Mouse (Mus musculus) R1 (cell line): Measurements from ENCODE around the gene Pih1d3.

Experiments used
- DNase-seq: peaks from one replicate; pipeline ENCODE4 v3.0.0-alpha.2; 2018; ENCODE audit warnings: low read depth, low spot score

The Pih1d3 gene

GRCm38 (mm10) chr1:31222564-31222963, at the start of gene Pih1d3, which contains the start of gene 4931428L18Rik:
Gene Pih1d3, plus strand, starts transcription at chr1:31222838.
Gene 4931428L18Rik, minus strand, starts transcription at chr1:31222684.
- DNase-seq, result peak; percentile 54

- DNase-seq, result no peak
Measured at GRCm38 (mm10) chr1:31175401-31175800, 47.2 kb upstream of the Pih1d3 start.

GRCm38 (mm10) chr1:31176101-31176500, 46.5 kb upstream of the Pih1d3 start, which contains the start of gene Lgsn:
Gene Lgsn, plus strand, starts transcription at chr1:31176401.
- DNase-seq, result no peak

- no peak for DNase-seq
Measured at GRCm38 (mm10) chr1:31178264-31178663, 44.4 kb upstream of the Pih1d3 start.

- no peak for DNase-seq
Measured at GRCm38 (mm10) chr1:31190237-31190866, 32.3 kb upstream of the Pih1d3 start.

GRCm38 (mm10) chr1:31195633-31196032, 27.0 kb upstream of the Pih1d3 start:
- no peak for DNase-seq

- no peak for DNase-seq
Measured at GRCm38 (mm10) chr1:31196959-31197358, 25.7 kb upstream of the Pih1d3 start.

- no peak for DNase-seq
Measured at GRCm38 (mm10) chr1:31203771-31204170, 18.9 kb upstream of the Pih1d3 start.

- DNase-seq, result no peak
Measured at GRCm38 (mm10) chr1:31205346-31205745, 17.3 kb upstream of the Pih1d3 start.

- no peak for DNase-seq
Measured at GRCm38 (mm10) chr1:31205770-31206169, 16.9 kb upstream of the Pih1d3 start.

- DNase-seq, result peak; percentile 55
Measured at GRCm38 (mm10) chr1:31210144-31210543, 12.5 kb upstream of the Pih1d3 start.

GRCm38 (mm10) chr1:31214831-31215230, 7.8 kb upstream of the Pih1d3 start:
- no peak for DNase-seq

GRCm38 (mm10) chr1:31220599-31221250, 1.9 kb upstream of the Pih1d3 start:
- no peak for DNase-seq

GRCm38 (mm10) chr1:31233319-31234036, 10.8 kb downstream of the Pih1d3 start:
- peak; percentile 96 for DNase-seq

GRCm38 (mm10) chr1:31260218-31260923, 37.7 kb downstream of the Pih1d3 start:
- no peak for DNase-seq
